Mouse (Mus musculus) heart, embryonic 16.5 days (tissue): ENCODE measurements at regions not wholly inside any gene's neighbourhood (a gene's known extent, or its start where the extent isn't known, plus 50 kb on each side); places are given as distances from the start of the nearest gene placed in this dataset.

Experiments
- ATAC-seq: fragments of 200-750 bp; cut with Nextera tagmentation; replicated peaks from 2 replicates; pipeline ENCODE4 v1.8.0; 2017; ENCODE audit warnings: moderate number of reproducible peaks; ENCODE audit not compliant: insufficient read depth, low FRiP score; ENCODE audit errors: extremely low read depth
- H3K27ac ChIP-seq: fragments of 300-500 bp; sonication (generic); 2 replicates; pipeline ENCODE4 v1.5.1; 2014; ENCODE audit warnings: mild to moderate bottlenecking, low read length, control low read depth, moderate library complexity
- H3K27me3 ChIP-seq: fragments of 300-500 bp; sonication (generic); 2 replicates; pipeline ENCODE4 v1.6.1; 2014; ENCODE audit warnings: low read length, mixed read lengths; ENCODE audit not compliant: control insufficient read depth, insufficient read depth
- H3K36me3 ChIP-seq: fragments of 300-500 bp; sonication (generic); 2 replicates; pipeline ENCODE4 v1.6.1; 2014; ENCODE audit not compliant: control insufficient read depth, insufficient read depth
- H3K4me1 ChIP-seq: fragments of 300-500 bp; sonication (generic); 2 replicates; pipeline ENCODE4 v1.6.1; 2014; ENCODE audit warnings: low read length, mixed read lengths; ENCODE audit not compliant: control insufficient read depth, insufficient read depth
- H3K4me2 ChIP-seq: fragments of 300-500 bp; sonication (generic); 2 replicates; pipeline ENCODE4 v1.6.1; 2014; ENCODE audit warnings: low read depth, mild to moderate bottlenecking, control low read depth, low read length
- H3K4me3 ChIP-seq: fragments of 300-500 bp; sonication (generic); 2 replicates; pipeline ENCODE4 v1.5.1; 2014; ENCODE audit warnings: mild to moderate bottlenecking, control low read depth, low read length
- H3K9ac ChIP-seq: fragments of 300-500 bp; sonication (generic); 2 replicates; pipeline ENCODE4 v1.6.1; 2014; ENCODE audit warnings: low read length, control low read depth
- H3K9me3 ChIP-seq: fragments of 300-500 bp; sonication (generic); replicated peaks from 2 replicates; pipeline ENCODE4 v1.6.1; 2016; ENCODE audit warnings: low read length; ENCODE audit not compliant: control insufficient read depth
- WGBS: fragments of 180-500 bp; shearing (Covaris S2); extraction: QIAGEN DNeasy Blood & Tissue Kit; methylation state at CpG from one replicate; pipeline ENCODE4 v1.1.7; 2014; 5-methylcytosine and 5-hydroxymethylcytosine counted together

- Histone ChIP-seq H3K4me3 (no peak overlapping the region), H3K9me3 (no peaks in the 10 kb centered on the region), H3K27me3 (no peaks in the 10 kb centered on the region), H3K4me1 (peaks cover 4% of the 10 kb centered on the region), H3K9ac (no peak overlapping the region), H3K27ac (peak overlapping the region; percentile 51; the same call in 1 of the 2 replicates), H3K36me3 (no peaks in the 10 kb centered on the region), H3K4me2 (no peak overlapping the region; the same call in 1 of the 2 replicates)
- ATAC-seq, result peak; percentile 41; the same call in 1 of the 2 replicates
- WGBS, result 31% methylated on average over 8 of the region's 8 CpGs
Measured at GRCm38 (mm10) chrX:11614237-11614636, 286.6 kb downstream of the H2al1j start.

- H3K36me3 ChIP-seq, result no peaks in the 10 kb centered on the region
- no peaks in the 10 kb centered on the region for H3K4me1 ChIP-seq
- 56% methylated on average over 19 of the region's 19 CpGs for WGBS
- no peak overlapping the region for H3K4me3 ChIP-seq
- no peak for ATAC-seq
- H3K9me3 ChIP-seq, result no peaks in the 10 kb centered on the region
- no peaks in the 10 kb centered on the region for H3K27me3 ChIP-seq
- no peak overlapping the region for H3K27ac ChIP-seq
- H3K4me2 ChIP-seq, result peak overlapping the region; percentile 11; the same call in 1 of the 2 replicates
- H3K9ac ChIP-seq, result no peak overlapping the region
Measured at GRCm38 (mm10) chrX:11621045-11621763, 293.6 kb downstream of the H2al1j start.

GRCm38 (mm10) chrX:11626274-11626878 lies 298.8 kb downstream of the H2al1j start:
- no peak for ATAC-seq

GRCm38 (mm10) chrX:11629362-11629761 lies 301.7 kb downstream of the H2al1j start:
- Histone ChIP-seq H3K27ac (no peak overlapping the region), H3K36me3 (no peaks in the 10 kb centered on the region), H3K4me3 (no peak overlapping the region), H3K27me3 (peaks cover 2% of the 10 kb centered on the region; the same call in 1 of the 2 replicates), H3K9ac (no peak overlapping the region), H3K4me2 (no peak overlapping the region), H3K9me3 (no peaks in the 10 kb centered on the region; the same call in 1 of the 2 replicates), H3K4me1 (0 out of 2 replicates have a peak, but pooled peaks cover 2% of the 10 kb centered on the region)
- WGBS, result 63% methylated on average over 2 of the region's 2 CpGs
- ATAC-seq, result no peak

More at GRCm38 (mm10) chrX:11626274-11626878, 298.8 kb downstream of the H2al1j start:
- Histone ChIP-seq H3K4me3 (no peak overlapping the region), H3K27me3 (no peaks in the 10 kb centered on the region; the same call in 1 of the 2 replicates), H3K9ac (no peak overlapping the region), H3K27ac (no peak overlapping the region), H3K4me2 (no peak overlapping the region), H3K36me3 (no peaks in the 10 kb centered on the region), H3K4me1 (no peaks in the 10 kb centered on the region), H3K9me3 (no peaks in the 10 kb centered on the region)
- WGBS, result 58% methylated on average over 10 of the region's 10 CpGs

GRCm38 (mm10) chrX:11629906-11630305 lies 302.3 kb downstream of the H2al1j start:
- no peaks in the 10 kb centered on the region for H3K36me3 ChIP-seq
- peaks cover 2% of the 10 kb centered on the region; the same call in 1 of the 2 replicates for H3K27me3 ChIP-seq
- H3K27ac ChIP-seq, result no peak overlapping the region
- H3K9ac ChIP-seq, result no peak overlapping the region
- ATAC-seq, result no peak
- H3K4me3 ChIP-seq, result no peak overlapping the region
- H3K4me2 ChIP-seq, result no peak overlapping the region
- H3K9me3 ChIP-seq, result no peaks in the 10 kb centered on the region; the same call in 1 of the 2 replicates
- 0 out of 2 replicates have a peak, but pooled peaks cover 2% of the 10 kb centered on the region for H3K4me1 ChIP-seq
- WGBS, result 23% methylated on average over 1 of the region's 1 CpGs

GRCm38 (mm10) chrX:11631186-11631913 lies 303.7 kb downstream of the H2al1j start:
- peaks cover 2% of the 10 kb centered on the region; the same call in 1 of the 2 replicates for H3K27me3 ChIP-seq
- peak overlapping the region; percentile 20 for H3K4me3 ChIP-seq
- H3K27ac ChIP-seq, result no peak overlapping the region
- H3K36me3 ChIP-seq, result no peaks in the 10 kb centered on the region
- ATAC-seq, result no peak
- no peak overlapping the region for H3K9ac ChIP-seq
- 23% methylated on average over 14 of the region's 14 CpGs for WGBS
- 0 out of 2 replicates have a peak, but pooled peaks cover 2% of the 10 kb centered on the region for H3K4me1 ChIP-seq
- H3K4me2 ChIP-seq, result peak overlapping the region; percentile 56
- H3K9me3 ChIP-seq, result no peaks in the 10 kb centered on the region; the same call in 1 of the 2 replicates

GRCm38 (mm10) chrX:11632011-11632410 lies 304.4 kb downstream of the H2al1j start:
- H3K9ac ChIP-seq, result peak overlapping the region; percentile 51
- peaks cover 2% of the 10 kb centered on the region; the same call in 1 of the 2 replicates for H3K27me3 ChIP-seq
- 0 out of 2 replicates have a peak, but pooled peaks cover 2% of the 10 kb centered on the region for H3K4me1 ChIP-seq
- no peaks in the 10 kb centered on the region for H3K36me3 ChIP-seq
- H3K4me3 ChIP-seq, result peak overlapping the region; percentile 20
- H3K4me2 ChIP-seq, result peak overlapping the region; percentile 56
- no peak overlapping the region for H3K27ac ChIP-seq
- no peaks in the 10 kb centered on the region; the same call in 1 of the 2 replicates for H3K9me3 ChIP-seq
- ATAC-seq, result no peak
- 19% methylated on average over 14 of the region's 14 CpGs for WGBS

GRCm38 (mm10) chrX:11633823-11634222 lies 306.2 kb downstream of the H2al1j start:
- whole genome bisulfite sequencing, result 72% methylated on average over 6 of the region's 6 CpGs
- Histone ChIP-seq H3K4me1 (0 out of 2 replicates have a peak, but pooled peaks cover 2% of the 10 kb centered on the region), H3K27ac (no peak overlapping the region), H3K9me3 (no peaks in the 10 kb centered on the region; the same call in 1 of the 2 replicates), H3K27me3 (peaks cover 2% of the 10 kb centered on the region; the same call in 1 of the 2 replicates), H3K36me3 (no peaks in the 10 kb centered on the region), H3K4me3 (no peak overlapping the region), H3K9ac (no peak overlapping the region), H3K4me2 (no peak overlapping the region)
- no peak for ATAC-seq
